Mouse (Mus musculus) MEL (cell line): ENCODE data around the gene Hoxd13.

Experiments
- CTCF ChIP-seq, 3 experiments: IDR thresholded peaks in 2 of 3; conservative IDR thresholded peaks in 1 of 3; 2 replicates each; pipeline ENCODE4 v1.5.1; 2011 to 2012; ENCODE audit warnings: low read length in 3 of 3, low read depth in 2 of 3, mild to moderate bottlenecking in 2 of 3, improper control_type of control experiment in 1 of 3, inconsistent platforms in 1 of 3, mixed read lengths in 1 of 3, moderate library complexity in 1 of 3; ENCODE audit not compliant: control insufficient read depth in 1 of 3, insufficient read depth in 1 of 3, poor library complexity in 1 of 3, severe bottlenecking in 1 of 3
- GATA1 ChIP-seq: IDR thresholded peaks from 2 replicates; pipeline ENCODE4 v1.6.1; 2011; ENCODE audit warnings: low read depth, low read length, improper control_type of control experiment
- MAFK ChIP-seq: IDR thresholded peaks from 2 replicates; pipeline ENCODE4 v1.6.1; 2011; ENCODE audit warnings: low read depth, mild to moderate bottlenecking, low read length, improper control_type of control experiment, borderline replicate concordance
- MAX ChIP-seq: IDR thresholded peaks from 2 replicates; pipeline ENCODE4 v1.6.1; 2011; ENCODE audit warnings: low read length, improper control_type of control experiment
- POLR2AphosphoS2 ChIP-seq: IDR thresholded peaks from 2 replicates; pipeline ENCODE4 v1.6.1; 2011; ENCODE audit warnings: low read length, improper control_type of control experiment

- TF ChIP-seq CTCF (IDR thresholded peaks at IDR 0.05 in 2 of 3, conservative IDR thresholded peaks at IDR 0.05 in 1 of 3; ENCODE audit: control insufficient read depth in 1 of 3, insufficient read depth in 1 of 3, low read depth in 2 of 3, low read length in 3 of 3, poor library complexity in 1 of 3, severe bottlenecking in 1 of 3), result no peak
- no peak for TF ChIP-seq MAFK
- no peak for TF ChIP-seq GATA1
- no peak for TF ChIP-seq POLR2AphosphoS2
- TF ChIP-seq MAX, result no peak
Observed at GRCm38 (mm10) chr2:74706393-74706960, 38.4 kb downstream of the Hoxd13 start.
